Mouse (Mus musculus): ENCODE results near the gene Ppfibp1. TPM values are rescaled to one million over a fixed set of nuclear protein-coding genes. Genes with fewer than 3 reads are reported as not detected.
"Not testable (repeated sequence)": the region's sequence is repeated elsewhere in the genome, so short reads cannot be mapped to it uniquely, and the experiment has no call there.

Gene Ppfibp1
- 4.5 and 4.9 TPM in 2 replicates for total RNA-seq (2017)

DNA sequence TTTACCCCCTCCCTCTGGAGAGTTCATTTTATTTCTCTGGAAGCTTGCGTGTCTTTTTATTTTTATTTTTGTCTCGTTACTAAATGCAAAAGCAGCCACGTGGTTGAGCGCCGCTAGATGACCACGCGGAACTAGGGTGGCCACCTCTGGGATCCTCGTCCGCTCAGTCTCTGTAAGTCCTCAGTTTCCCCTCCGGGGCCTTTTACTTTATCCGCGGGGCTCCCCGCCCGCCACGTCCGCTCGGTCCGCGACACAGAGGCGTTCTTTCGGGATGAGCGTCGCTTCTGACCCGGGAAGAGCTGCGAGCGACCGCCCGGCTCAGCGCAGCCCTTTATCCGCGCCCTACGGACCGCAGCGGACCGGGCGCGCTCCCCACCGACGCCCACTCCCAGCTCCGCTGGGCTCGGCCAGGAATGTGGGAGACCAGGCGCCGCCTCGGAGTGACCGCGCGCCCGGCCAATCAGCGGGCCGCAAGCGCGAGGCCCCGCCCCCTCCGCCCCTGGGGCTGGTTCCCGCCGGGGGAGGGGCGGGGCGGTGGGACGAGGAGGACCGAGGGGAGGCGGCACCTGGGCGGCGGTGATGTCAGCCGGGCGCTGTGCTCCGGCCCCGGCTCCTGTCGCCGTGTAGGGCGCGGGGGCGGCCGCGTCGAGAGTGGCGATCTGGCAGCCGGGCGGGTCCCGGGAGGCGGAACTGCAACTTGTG lies at the start of gene Ppfibp1:
TSS of gene Ppfibp1 (plus strand) at position 530 of the 702 bp plus-strand sequence.
- ATAC-seq (ENCODE audit: extremely low read depth, insufficient number of reproducible peaks, low FRiP score, poor library complexity, severe bottlenecking), result peak; percentile 85

DNA sequence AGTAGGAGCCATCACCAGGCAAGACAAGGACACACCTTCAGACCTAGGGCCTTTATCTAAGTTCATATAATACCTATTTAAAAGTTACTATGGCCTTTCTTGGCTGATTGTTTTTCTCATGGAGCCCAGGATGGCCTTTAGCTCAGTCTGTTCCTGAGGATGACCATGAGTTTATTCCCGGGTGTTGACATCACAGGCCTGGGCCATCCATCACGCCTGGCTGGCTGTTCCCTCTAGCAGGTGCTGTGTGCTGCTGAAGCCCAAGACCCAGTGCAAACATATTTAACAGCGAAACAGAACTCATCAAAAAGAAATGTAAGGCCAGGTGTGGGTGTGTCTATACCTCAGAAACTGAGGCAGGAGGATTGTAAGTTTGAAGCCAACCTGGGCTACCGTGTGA lies 49.4 kb upstream of the Ppfibp1 start:
- ATAC-seq (ENCODE audit: extremely low read depth, insufficient number of reproducible peaks, low FRiP score, poor library complexity, severe bottlenecking), result no peak

DNA sequence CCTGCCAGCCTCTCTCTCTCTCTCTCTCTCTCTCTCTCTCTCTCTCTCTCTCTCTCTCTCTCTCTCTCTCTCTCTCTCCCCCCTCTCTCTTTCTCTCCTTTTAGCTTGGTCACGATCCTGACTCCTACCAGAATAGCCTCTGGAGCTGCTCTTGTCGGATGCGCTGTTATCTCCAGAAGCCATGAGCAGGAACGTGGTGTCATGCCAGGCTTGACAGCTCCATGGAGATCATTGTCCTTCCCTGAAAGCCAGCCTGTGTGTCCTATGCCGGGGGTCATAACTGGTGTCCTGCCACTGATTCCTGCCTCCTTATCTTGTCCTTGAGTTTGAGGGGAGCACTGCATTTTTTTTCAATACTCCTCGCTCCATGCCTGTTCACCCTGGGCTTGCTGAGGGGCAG lies 43.4 kb upstream of the Ppfibp1 start:
- ATAC-seq (ENCODE audit: extremely low read depth, insufficient number of reproducible peaks, low FRiP score, poor library complexity, severe bottlenecking), result no peak

DNA sequence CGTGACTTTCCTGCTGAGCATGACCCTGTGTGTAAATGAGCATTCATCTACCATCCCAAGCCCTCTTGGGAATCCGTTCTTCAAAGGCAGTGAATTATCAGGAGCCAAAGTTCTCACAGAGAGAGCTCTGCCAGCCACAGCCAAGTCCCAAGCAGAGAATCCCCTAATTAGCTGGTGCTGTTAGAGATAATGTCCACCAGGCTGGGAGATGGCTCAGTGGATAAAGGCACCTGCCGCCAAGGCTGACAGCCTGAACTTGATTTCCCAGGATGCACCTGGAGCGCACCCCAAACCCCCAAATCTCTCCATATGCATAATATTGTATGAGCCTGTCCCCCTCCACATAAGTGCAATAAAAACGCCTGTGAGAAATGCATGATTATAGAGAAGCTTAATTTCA lies 42.9 kb upstream of the Ppfibp1 start:
- ATAC-seq (ENCODE audit: extremely low read depth, insufficient number of reproducible peaks, low FRiP score, poor library complexity, severe bottlenecking), result no peak

DNA sequence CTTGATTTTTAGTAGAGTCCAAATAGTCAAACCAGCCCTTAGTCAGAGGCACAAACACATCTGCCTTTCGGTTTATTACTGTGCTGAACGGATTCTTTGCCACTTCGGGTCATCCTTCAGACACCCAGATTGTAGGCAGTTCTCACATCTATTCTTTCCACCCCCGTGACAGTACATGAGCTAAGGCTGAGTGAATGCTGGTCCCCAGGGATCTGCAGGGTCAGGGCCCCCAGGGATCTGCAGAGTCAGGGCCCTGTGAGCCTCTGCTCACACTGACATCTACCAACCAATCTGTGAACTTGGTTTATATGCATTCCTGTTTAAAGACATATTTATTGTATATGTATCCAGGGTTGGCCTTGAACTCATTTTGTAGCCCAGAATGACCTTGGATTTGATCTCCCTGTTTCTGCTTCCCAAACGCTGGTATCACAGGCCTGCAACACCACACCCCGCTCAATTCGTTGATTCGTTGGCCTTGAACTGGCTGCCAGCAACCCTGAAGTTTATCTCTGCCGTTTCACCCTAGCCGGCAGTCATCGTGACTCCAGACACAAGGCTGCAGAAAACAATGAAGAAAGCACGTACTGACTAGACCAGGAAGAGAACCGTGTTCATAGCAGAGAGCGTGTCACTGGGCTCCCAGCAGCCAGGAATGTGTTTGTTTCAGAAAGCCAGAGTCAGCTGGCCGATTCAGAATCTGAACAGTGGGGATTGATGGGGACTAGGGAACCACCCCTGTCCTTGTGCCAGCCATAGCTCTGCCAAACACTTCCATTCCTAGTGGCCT lies 42.1 kb upstream of the Ppfibp1 start:
- ATAC-seq (ENCODE audit: extremely low read depth, insufficient number of reproducible peaks, low FRiP score, poor library complexity, severe bottlenecking), result no peak

DNA sequence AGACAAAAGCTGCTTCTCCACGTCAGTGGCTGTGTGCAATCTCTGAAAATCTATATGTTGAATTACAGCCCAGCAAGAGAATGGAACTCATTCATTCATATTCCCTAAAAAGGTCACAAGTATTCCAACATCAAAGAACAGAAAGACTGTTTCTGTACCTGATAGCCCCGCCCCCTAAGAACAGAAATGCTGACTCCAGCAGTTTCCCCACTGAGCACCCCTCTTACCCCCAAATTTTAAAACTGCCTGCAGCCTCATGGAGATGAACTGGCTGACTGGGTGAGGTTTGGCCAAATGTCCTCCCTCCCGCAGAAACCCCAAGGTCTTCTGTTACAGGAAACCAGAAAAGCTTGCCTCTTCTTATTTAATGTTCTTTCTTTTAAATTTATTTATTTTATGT lies 40.9 kb upstream of the Ppfibp1 start:
- ATAC-seq (ENCODE audit: extremely low read depth, insufficient number of reproducible peaks, low FRiP score, poor library complexity, severe bottlenecking), result no peak

DNA sequence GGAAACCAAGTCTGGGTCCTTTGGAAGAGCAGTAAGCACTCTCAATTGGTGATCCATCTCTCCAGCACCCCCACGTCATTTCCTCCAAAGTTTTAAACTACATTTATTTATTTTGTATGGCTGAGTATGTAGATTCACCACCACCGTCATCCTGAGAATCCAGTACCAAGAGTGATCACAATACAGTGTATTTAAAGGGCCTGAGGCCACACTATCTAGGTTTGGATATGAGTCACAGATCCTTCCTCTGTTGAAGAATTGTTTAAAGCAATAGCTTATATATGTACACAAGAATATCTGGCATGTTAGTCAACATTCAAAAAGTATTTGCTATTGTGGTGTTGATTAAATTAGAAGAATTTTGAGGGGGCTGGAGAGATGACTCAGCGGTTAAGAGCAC lies 40.0 kb upstream of the Ppfibp1 start:
- ATAC-seq (ENCODE audit: extremely low read depth, insufficient number of reproducible peaks, low FRiP score, poor library complexity, severe bottlenecking), result no peak

DNA sequence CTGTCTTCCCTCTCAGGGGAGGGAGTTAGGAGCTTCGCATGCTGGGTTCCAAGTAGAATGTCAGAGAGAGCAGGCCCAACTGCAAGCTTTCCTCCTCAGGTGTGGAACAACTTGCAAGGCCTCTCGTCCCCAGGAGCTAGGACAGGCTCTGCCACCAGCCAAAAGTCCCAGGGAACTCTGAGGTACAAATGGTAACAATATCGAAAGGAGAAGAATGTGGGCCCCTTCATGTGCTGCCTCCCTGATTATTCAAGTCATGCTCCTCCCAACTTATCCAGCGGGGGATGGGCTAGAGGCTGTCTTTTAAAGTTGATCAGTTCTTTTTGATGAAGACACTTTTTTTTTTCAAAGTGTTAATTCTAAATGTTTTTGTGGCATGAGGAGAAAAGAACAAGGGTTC lies 38.2 kb upstream of the Ppfibp1 start, which contains the start of gene Smco2:
TSS of gene Smco2 (plus strand) at position 55 of the 400 bp plus-strand sequence.
- ATAC-seq (ENCODE audit: extremely low read depth, insufficient number of reproducible peaks, low FRiP score, poor library complexity, severe bottlenecking), result no peak

DNA sequence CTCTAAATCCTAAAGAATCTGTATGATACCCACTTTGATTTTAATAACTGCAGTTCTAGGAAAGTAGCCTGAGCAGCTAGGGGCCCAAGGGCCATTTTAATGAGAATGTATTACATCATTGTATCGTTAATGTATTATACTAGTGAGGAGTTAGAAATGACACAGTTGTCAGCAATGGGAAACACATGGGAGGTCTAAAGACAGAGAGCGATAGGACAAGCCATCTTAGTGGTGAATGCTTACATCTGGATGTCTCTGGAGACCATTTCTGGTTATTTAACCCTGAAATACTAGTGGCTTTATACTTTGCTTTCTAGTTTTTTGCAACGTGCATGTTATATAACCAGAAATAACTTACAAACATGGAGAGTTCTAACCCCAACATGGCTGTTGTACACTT lies 36.4 kb upstream of the Ppfibp1 start:
- no peak for ATAC-seq (ENCODE audit: extremely low read depth, insufficient number of reproducible peaks, low FRiP score, poor library complexity, severe bottlenecking)

DNA sequence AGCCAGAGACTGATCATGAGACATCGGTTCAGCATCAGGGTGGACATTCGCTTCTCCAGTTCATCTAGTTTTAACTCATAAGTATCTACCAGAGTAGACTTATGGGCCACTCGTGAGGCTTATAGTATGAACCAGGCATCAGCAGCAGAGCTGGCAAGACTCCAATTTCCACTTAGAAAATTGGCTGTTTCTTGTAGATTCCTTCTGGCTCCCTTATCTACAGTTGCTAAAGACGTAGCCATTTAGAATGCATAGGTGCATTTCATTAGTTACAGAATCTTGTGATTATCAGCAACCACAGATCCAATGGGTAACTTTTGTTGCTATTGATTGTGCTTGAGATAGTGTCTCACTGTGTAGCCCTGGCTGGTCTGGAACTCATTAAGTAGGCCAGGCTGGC lies 35.5 kb upstream of the Ppfibp1 start:
- ATAC-seq (ENCODE audit: extremely low read depth, insufficient number of reproducible peaks, low FRiP score, poor library complexity, severe bottlenecking), result no peak

DNA sequence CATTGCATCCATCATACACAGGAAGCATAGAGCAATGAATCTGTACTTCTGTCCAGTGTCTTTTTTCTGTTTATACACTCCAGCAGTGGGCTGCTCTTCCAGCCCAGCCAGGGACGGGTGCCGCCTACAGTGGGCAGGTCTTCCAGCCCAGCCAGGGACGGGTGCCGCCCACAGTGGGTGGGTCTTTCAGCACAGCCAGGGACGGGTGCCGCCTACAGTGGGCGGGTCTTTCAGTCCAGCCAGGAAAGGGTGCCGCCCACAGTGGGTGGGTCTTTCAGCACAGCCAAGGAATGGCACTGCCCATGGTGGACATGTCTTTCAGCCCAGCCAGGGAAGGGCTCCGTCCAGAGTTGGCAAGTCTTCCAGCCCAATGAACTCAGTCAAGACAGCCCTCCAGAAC lies 33.1 kb upstream of the Ppfibp1 start:
- no peak for ATAC-seq (ENCODE audit: extremely low read depth, insufficient number of reproducible peaks, low FRiP score, poor library complexity, severe bottlenecking)

DNA sequence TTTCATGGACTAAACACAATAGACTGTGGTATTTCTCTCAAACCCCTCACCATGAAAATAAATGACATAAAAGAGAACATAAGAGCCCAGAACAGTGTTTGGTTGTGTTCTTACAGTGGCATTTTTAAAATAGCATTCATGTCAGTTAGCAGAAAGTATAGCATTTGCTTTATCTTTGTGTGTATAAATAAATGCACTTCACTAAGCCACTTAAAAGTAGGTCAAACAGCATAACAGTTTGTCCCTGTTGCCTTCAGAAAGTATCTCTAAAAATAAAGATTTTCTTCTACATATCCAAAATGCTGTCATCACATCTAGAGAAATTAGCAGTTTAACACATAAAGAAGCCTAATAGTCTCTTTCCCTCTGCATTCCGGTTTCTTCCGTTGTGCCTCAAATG lies 30.9 kb upstream of the Ppfibp1 start:
- no peak for ATAC-seq (ENCODE audit: extremely low read depth, insufficient number of reproducible peaks, low FRiP score, poor library complexity, severe bottlenecking)

DNA sequence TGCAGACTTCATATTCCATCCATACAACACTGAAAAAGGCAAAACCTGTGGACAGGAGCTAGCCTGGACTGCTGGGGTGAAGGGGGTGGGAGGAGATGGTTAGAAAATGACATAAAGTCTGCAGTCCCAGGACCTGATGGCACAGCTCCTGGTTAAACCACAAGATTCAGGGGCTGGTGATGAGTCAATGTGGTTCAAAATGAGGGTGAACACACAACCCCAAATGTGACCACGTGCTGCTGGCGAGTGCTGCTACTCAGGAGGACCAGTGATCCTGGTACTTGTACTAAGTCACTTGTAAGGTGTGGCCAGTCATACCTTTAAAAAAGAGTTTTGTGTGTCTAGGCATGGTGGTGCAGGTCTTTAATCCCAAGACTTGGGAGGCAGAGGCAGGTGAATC lies 25.1 kb upstream of the Ppfibp1 start:
- no peak for ATAC-seq (ENCODE audit: extremely low read depth, insufficient number of reproducible peaks, low FRiP score, poor library complexity, severe bottlenecking)

DNA sequence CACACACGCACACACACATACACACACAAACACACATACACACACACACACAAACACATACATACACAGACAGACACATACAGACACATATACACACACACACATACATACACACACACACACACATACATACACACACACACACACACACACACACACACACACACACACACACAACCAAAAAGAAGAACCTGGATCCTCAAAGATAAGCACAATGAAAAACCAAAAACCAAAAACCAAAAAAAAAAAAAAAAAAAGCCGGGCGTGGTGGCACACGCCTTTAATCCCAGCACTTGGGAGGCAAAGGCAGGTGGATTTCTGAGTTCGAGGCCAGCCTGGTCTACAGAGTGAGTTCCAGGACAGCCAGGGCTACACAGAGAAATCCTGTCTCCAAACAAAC lies 23.9 kb upstream of the Ppfibp1 start:
- ATAC-seq (ENCODE audit: extremely low read depth, insufficient number of reproducible peaks, low FRiP score, poor library complexity, severe bottlenecking), result not testable (repeated sequence)

DNA sequence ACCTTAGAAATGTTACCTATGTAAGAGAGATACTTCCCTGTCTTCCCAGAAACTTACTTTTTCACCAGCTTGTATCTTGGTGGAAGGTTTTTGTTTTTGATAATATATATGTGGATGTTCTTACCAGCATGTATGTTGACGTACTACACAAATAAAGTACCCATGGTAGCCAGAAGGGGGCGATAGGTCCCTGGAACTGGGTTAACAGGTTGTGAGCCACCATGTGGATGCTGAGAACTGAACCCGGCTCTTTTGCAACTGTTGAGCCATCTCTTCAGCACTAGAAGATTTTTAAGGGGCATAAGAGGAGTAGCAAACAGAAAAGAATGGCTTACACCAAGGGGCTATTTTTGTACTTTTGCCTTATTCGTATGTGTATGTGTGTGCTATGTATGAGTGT lies 22.6 kb upstream of the Ppfibp1 start:
- no peak for ATAC-seq (ENCODE audit: extremely low read depth, insufficient number of reproducible peaks, low FRiP score, poor library complexity, severe bottlenecking)

DNA sequence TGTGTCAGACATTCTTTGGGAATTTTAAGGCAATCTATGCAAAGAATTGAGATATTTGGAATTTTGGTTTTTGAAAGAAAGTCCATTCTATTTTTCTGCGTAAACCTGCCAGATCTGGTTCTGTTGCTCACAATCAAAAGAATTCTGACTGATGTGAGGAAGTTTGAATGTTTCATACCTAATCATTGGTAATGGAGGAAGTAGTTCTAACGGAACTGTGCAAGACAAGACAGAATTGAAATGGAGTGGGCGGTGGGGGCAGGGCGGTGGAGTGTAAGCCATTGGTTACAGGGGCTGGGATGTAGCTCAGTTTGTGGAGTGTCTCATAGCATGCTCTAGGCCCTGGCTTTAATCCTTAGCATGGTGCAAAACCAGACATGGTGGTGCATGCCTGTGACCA lies 16.3 kb upstream of the Ppfibp1 start:
- ATAC-seq (ENCODE audit: extremely low read depth, insufficient number of reproducible peaks, low FRiP score, poor library complexity, severe bottlenecking), result no peak

DNA sequence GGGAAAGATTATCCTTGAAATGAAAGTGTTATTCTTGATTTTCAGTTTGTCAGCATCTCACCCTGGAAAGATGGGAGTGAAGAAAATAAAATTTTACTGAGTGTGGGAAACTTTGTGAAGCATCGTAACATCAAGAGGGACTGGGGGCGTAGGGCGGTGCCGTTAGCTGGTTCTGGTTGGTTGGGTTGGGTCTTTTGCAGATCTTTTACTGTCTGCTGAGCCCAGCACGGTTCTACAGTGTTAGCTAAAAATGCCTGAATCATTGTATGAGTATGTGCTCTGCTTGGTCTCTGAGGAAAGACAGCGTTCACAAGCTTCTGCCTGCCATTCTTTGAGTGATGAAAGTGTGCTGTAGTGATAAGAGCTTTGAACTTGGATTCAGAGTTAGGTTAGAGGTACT lies 13.9 kb upstream of the Ppfibp1 start:
- no peak for ATAC-seq (ENCODE audit: extremely low read depth, insufficient number of reproducible peaks, low FRiP score, poor library complexity, severe bottlenecking)

DNA sequence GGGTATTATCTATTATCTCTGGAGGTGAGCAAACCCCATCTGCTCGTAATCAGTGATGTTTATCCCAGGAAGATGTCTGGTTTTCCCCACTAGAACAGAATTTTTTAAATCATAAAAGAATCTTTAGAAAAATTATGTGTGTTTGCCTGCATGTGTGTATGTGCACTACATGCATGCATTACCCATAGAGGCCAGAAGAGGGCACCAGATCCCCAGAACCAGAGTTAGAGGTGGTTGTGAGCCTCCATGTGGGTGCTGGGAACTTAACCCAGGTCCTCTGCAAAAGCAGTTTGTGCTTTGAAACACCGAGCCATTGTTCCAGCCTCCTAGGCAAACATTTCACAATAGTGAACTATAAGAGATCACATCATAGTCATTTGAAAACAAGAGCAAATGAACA lies 11.5 kb upstream of the Ppfibp1 start:
- ATAC-seq (ENCODE audit: extremely low read depth, insufficient number of reproducible peaks, low FRiP score, poor library complexity, severe bottlenecking), result no peak

DNA sequence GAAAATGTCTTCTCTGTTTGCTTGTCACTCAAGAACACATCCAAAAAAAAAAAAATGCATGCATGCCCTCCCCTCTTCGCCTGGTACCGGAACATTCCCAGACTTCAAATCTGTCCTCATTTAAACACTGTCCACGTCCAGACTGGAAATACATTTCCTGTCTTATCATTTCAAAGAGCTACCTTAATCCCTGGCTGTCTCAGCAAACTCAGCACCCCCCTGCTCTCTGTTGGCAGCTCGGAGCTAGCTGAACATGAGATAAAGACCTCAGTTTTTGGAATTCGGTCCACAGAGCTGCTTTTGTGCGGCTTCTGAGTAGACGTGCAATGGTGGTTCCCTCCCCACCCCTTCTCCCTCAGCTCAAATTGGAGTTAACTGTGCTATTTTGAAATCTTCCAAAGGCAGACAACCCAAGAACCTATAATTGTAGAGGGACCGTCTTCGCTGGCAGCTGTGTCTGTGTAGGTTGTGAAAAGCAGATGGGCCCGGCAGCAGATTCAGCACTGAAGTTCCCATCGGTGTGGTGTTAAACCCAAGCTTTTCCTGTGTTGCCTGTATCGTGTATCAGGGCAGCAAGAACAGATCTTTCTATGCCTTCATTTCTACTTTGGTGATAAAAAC lies 10.8 kb upstream of the Ppfibp1 start:
- no peak for ATAC-seq (ENCODE audit: extremely low read depth, insufficient number of reproducible peaks, low FRiP score, poor library complexity, severe bottlenecking)

DNA sequence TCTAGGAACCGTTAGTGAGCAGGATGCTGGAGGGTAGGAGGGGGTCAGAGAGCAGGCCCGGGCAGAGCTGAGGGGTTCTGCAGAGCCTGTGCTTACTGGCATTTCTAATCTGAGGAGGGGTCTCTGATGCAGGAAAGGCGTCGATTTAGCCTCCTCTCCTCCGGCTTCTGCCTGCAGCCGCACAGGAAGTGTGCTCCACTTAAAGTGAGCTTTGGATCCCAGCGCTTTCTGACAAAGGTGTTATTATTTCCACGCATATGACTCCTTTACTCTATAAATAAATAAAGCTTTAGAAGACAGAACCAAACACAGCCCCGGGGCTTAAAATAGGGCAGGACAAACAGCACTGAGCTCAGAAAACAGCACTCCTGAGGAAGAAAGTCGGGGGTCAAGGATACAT lies 9.4 kb upstream of the Ppfibp1 start:
- ATAC-seq (ENCODE audit: extremely low read depth, insufficient number of reproducible peaks, low FRiP score, poor library complexity, severe bottlenecking), result no peak

All from neutrophil, adult 5-6 weeks (primary cell).